Mouse (Mus musculus) MEL (cell line): Measurements from ENCODE around the gene Ptprq. TPM values are rescaled to one million over a fixed set of nuclear protein-coding genes. Genes with fewer than 3 reads are reported as not detected.

Experiments
- DNase-seq: peaks from one replicate; pipeline ENCODE4 v3.0.0; 2011; ENCODE audit warnings: low read depth, low spot score
- H3K27ac ChIP-seq: 2 replicates; pipeline ENCODE4 v1.5.1; 2012; ENCODE audit warnings: low read depth, mild to moderate bottlenecking, control low read depth, low read length, moderate library complexity; ENCODE audit not compliant: control insufficient read depth
- H3K27me3 ChIP-seq, 2 experiments: fragments of 150-350 bp in 1 of 2; sonication (generic) in 1 of 2; 2 replicates each; pipeline ENCODE4 v1.6.1; 2012; ENCODE audit warnings: low read length in 2 of 2, mild to moderate bottlenecking in 2 of 2, improper control_type of control experiment in 1 of 2, moderate library complexity in 1 of 2; ENCODE audit not compliant: insufficient read depth in 2 of 2, control insufficient read depth in 1 of 2
- H3K36me3 ChIP-seq, 2 experiments: 2 replicates each; pipeline ENCODE4 v1.6.1; 2012 to 2014; ENCODE audit warnings: low read length in 2 of 2, improper control_type of control experiment in 1 of 2, inconsistent platforms in 1 of 2, mild to moderate bottlenecking in 1 of 2; ENCODE audit not compliant: insufficient read depth in 2 of 2, control insufficient read depth in 1 of 2
- H3K4me1 ChIP-seq, 2 experiments: fragments of 150-350 bp in 1 of 2; sonication (generic) in 1 of 2; 2 replicates each; pipeline ENCODE4 v1.6.1; 2012; ENCODE audit warnings: low read length in 2 of 2, improper control_type of control experiment in 1 of 2, mild to moderate bottlenecking in 1 of 2; ENCODE audit not compliant: insufficient read depth in 2 of 2, control insufficient read depth in 1 of 2
- H3K4me3 ChIP-seq, 2 experiments: fragments of 150-350 bp in 1 of 2; sonication (generic) in 1 of 2; 2 replicates each; pipeline ENCODE4 v1.5.1; 2012; ENCODE audit warnings: low read depth in 2 of 2, low read length in 2 of 2, mild to moderate bottlenecking in 2 of 2, moderate library complexity in 2 of 2, control low read depth in 1 of 2, improper control_type of control experiment in 1 of 2; ENCODE audit not compliant: control insufficient read depth in 1 of 2, insufficient read depth in 1 of 2
- H3K79me2 ChIP-seq: 2 replicates; pipeline ENCODE4 v1.6.1; 2012; ENCODE audit warnings: mild to moderate bottlenecking, low read length, moderate library complexity; ENCODE audit not compliant: control insufficient read depth, poor library complexity, insufficient read depth
- H3K9ac ChIP-seq: 2 replicates; pipeline ENCODE4 v1.6.1; 2012; ENCODE audit warnings: low read depth, mild to moderate bottlenecking, control low read depth, low read length, moderate library complexity; ENCODE audit not compliant: control insufficient read depth, poor library complexity, severe bottlenecking
- H3K9me3 ChIP-seq: fragments of 150-350 bp; sonication (generic); replicated peaks from 2 replicates; pipeline ENCODE4 v1.6.1; 2012; ENCODE audit warnings: mild to moderate bottlenecking, low read length, improper control_type of control experiment, moderate library complexity; ENCODE audit not compliant: insufficient read depth
- CHD2 ChIP-seq: IDR thresholded peaks from 2 replicates; pipeline ENCODE4 v1.6.1; 2011; ENCODE audit warnings: low read length, improper control_type of control experiment
- CTCF ChIP-seq, 3 experiments: IDR thresholded peaks in 2 of 3; conservative IDR thresholded peaks in 1 of 3; 2 replicates each; pipeline ENCODE4 v1.5.1; 2011 to 2012; ENCODE audit warnings: low read length in 3 of 3, low read depth in 2 of 3, mild to moderate bottlenecking in 2 of 3, improper control_type of control experiment in 1 of 3, inconsistent platforms in 1 of 3, mixed read lengths in 1 of 3, moderate library complexity in 1 of 3; ENCODE audit not compliant: control insufficient read depth in 1 of 3, insufficient read depth in 1 of 3, poor library complexity in 1 of 3, severe bottlenecking in 1 of 3
- E2F4 ChIP-seq: IDR thresholded peaks from 2 replicates; pipeline ENCODE4 v1.6.1; 2011; ENCODE audit warnings: low read depth, low read length, improper control_type of control experiment, borderline replicate concordance
- ELF1 ChIP-seq: IDR thresholded peaks from 2 replicates; pipeline ENCODE4 v1.6.1; 2014; ENCODE audit warnings: low read depth, mild to moderate bottlenecking, inconsistent platforms, low read length, improper control_type of control experiment, moderate library complexity
- EP300 ChIP-seq, 2 experiments: IDR thresholded peaks; 2 replicates each; pipeline ENCODE4 v1.6.1; 2011; ENCODE audit warnings: improper control_type of control experiment in 2 of 2, low read length in 2 of 2, low read depth in 1 of 2, mild to moderate bottlenecking in 1 of 2
- ETS1 ChIP-seq: IDR thresholded peaks from 2 replicates; pipeline ENCODE4 v1.6.1; 2012; ENCODE audit warnings: low read depth, mild to moderate bottlenecking, inconsistent platforms, low read length, improper control_type of control experiment, moderate library complexity
- GABPA ChIP-seq: IDR thresholded peaks from 2 replicates; pipeline ENCODE4 v1.6.1; 2012; ENCODE audit warnings: low read depth, mild to moderate bottlenecking, inconsistent platforms, low read length, improper control_type of control experiment, moderate library complexity
- JUND ChIP-seq: IDR thresholded peaks from 2 replicates; pipeline ENCODE4 v1.6.1; 2011; ENCODE audit warnings: low read depth, mild to moderate bottlenecking, improper control_type of control experiment, low read length
- MAFK ChIP-seq: IDR thresholded peaks from 2 replicates; pipeline ENCODE4 v1.6.1; 2011; ENCODE audit warnings: low read depth, mild to moderate bottlenecking, low read length, improper control_type of control experiment, borderline replicate concordance
- MAZ ChIP-seq: IDR thresholded peaks from 2 replicates; pipeline ENCODE4 v1.6.1; 2012; ENCODE audit warnings: low read depth, mild to moderate bottlenecking, inconsistent platforms, low read length, improper control_type of control experiment
- MYB ChIP-seq: IDR thresholded peaks from 2 replicates; pipeline ENCODE4 v1.6.1; 2011; ENCODE audit warnings: mild to moderate bottlenecking, low read depth, low read length, improper control_type of control experiment
- MYC ChIP-seq: IDR thresholded peaks from 2 replicates; pipeline ENCODE4 v1.6.1; 2011; ENCODE audit warnings: low read depth, mild to moderate bottlenecking, low read length, improper control_type of control experiment, moderate library complexity
- NRF1 ChIP-seq: IDR thresholded peaks from 2 replicates; pipeline ENCODE4 v1.6.1; 2014; ENCODE audit warnings: low read depth, mild to moderate bottlenecking, inconsistent platforms, low read length, improper control_type of control experiment, moderate library complexity; ENCODE audit not compliant: poor library complexity, insufficient read depth, severe bottlenecking
- POLR2AphosphoS5 ChIP-seq: IDR thresholded peaks from 2 replicates; pipeline ENCODE4 v1.6.1; 2012; ENCODE audit warnings: low read depth, borderline replicate concordance, mild to moderate bottlenecking, inconsistent platforms, low read length, moderate library complexity, mixed read lengths
- SMC3 ChIP-seq: IDR thresholded peaks from 2 replicates; pipeline ENCODE4 v1.6.1; 2011; ENCODE audit warnings: low read depth, low read length, improper control_type of control experiment
- TBP ChIP-seq: IDR thresholded peaks from 2 replicates; pipeline ENCODE4 v1.8.0; 2011; ENCODE audit warnings: low read depth, low read length, improper control_type of control experiment
- USF2 ChIP-seq, 2 experiments: IDR thresholded peaks; 2 replicates each; pipeline ENCODE4 v1.6.1; 2011 to 2012; ENCODE audit warnings: improper control_type of control experiment in 2 of 2, low read length in 2 of 2, borderline replicate concordance in 1 of 2, inconsistent platforms in 1 of 2, low read depth in 1 of 2, mild to moderate bottlenecking in 1 of 2; ENCODE audit not compliant: insufficient read depth in 1 of 2
- ZC3H11A ChIP-seq: IDR thresholded peaks from 2 replicates; pipeline ENCODE4 v1.6.1; 2012; ENCODE audit warnings: low read depth, mild to moderate bottlenecking, inconsistent platforms, low read length, improper control_type of control experiment
- ZKSCAN1 ChIP-seq: IDR thresholded peaks from 2 replicates; pipeline ENCODE4 v1.6.1; 2012; ENCODE audit warnings: low read depth, mild to moderate bottlenecking, inconsistent platforms, low read length, improper control_type of control experiment, moderate library complexity
- ZNF384 ChIP-seq: IDR thresholded peaks from 2 replicates; pipeline ENCODE4 v1.6.1; 2012; ENCODE audit warnings: low read depth, mild to moderate bottlenecking, inconsistent platforms, low read length, improper control_type of control experiment
- polyA plus RNA-seq, 2 experiments: library from polyadenylated mRNA; stranded (reverse) in 1 of 2; unstranded in 1 of 2; fragments of >175 nt in 1 of 2; fragments of >200 nt in 1 of 2; gene quantifications; 2 replicates each; pipeline versions ENCODE4 v1.2.1 to v1.2.4; 2012; ENCODE audit warnings: low replicate concordance in 2 of 2, low read depth in 1 of 2; ENCODE audit not compliant: insufficient read length in 2 of 2, insufficient read depth in 1 of 2, missing spikeins in 1 of 2
- total RNA-seq: library from RNA; depleted of rRNA; stranded (reverse); fragments of 300-350 nt; gene quantifications from 2 replicates; pipeline ENCODE4 v1.2.3, GENCODE M21; 2012

Ptprq gene
- total and polyA plus RNA-seq, 3 experiments = not detected

DNA sequence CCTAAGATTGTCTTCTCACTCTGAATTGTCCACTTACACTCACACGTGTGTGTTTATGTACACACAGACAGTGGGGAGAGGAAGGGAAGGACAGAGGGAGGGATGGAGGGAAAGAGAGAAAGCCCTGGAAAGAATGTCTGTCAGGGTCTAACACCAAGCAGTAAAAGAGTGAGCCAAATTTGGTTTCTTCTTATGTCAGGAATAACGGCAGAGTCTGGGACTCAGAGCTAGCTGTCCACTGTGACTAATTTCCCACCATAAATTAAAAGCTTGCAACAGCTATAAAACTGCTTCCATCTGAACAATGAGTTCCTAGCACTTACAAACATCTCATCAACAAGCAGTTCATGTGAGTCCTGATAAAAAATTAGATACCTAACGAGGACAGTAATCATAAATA lies 91.7 kb downstream of the Ptprq start:
- no peaks in the 10 kb centered on the region for H3K4me1 ChIP-seq
- H3K79me2 ChIP-seq = no peaks in the 10 kb centered on the region
- H3K36me3 ChIP-seq = no peaks in the 10 kb centered on the region
- no peak overlapping the region for H3K4me3 ChIP-seq
- no peak overlapping the region for H3K27ac ChIP-seq
- H3K9me3 ChIP-seq = no peaks in the 10 kb centered on the region
- no peak for TF ChIP-seq USF2 (IDR thresholded peaks at IDR 0.05; ENCODE audit: borderline replicate concordance in 1 of 2, insufficient read depth in 1 of 2, low read depth in 1 of 2, low read length in 2 of 2)
- TF ChIP-seq MYB = no peak
- no peak for TF ChIP-seq MYC
- no peak for TF ChIP-seq TBP
- TF ChIP-seq NRF1 = no peak
- TF ChIP-seq ZNF384 = no peak
- no peak for TF ChIP-seq POLR2AphosphoS5
- TF ChIP-seq E2F4 = no peak
- no peak for TF ChIP-seq CTCF (IDR thresholded peaks at IDR 0.05 in 2 of 3, conservative IDR thresholded peaks at IDR 0.05 in 1 of 3; ENCODE audit: control insufficient read depth in 1 of 3, insufficient read depth in 1 of 3, low read depth in 2 of 3, low read length in 3 of 3, poor library complexity in 1 of 3, severe bottlenecking in 1 of 3)
- no peak for TF ChIP-seq GABPA
- TF ChIP-seq CHD2 = no peak
- no peak for TF ChIP-seq ELF1
- TF ChIP-seq MAZ = no peak
- TF ChIP-seq, all 39 proteins: peak for 0
- no peak for DNase-seq
- Histone ChIP-seq H3K27me3 (no peaks in the 10 kb centered on the region), H3K9ac (no peak overlapping the region)

DNA sequence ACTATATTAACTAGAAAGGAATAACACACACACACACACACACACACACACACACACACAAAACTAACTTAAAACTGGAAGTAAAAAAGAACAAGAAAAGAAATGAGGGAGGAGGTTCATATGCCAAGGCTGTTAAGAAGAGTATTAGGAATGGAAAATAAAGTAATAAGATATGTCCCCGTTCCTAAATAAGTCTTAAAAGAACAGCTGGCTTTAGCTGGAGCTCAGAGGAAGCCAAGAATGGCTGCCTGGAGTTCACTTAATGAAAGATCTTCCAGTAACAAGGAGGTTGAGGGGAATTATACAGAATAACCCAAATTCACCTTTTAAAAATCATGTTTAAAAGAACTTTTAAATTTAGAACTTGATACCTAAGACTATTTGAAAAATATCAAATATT lies 93.2 kb downstream of the Ptprq start:
- DNase-seq = no peak
- no peaks in the 10 kb centered on the region for H3K27me3 ChIP-seq
- H3K36me3 ChIP-seq = no peaks in the 10 kb centered on the region
- H3K4me1 ChIP-seq = no peaks in the 10 kb centered on the region
- no peaks in the 10 kb centered on the region for H3K9me3 ChIP-seq
- H3K4me3 ChIP-seq = no peak overlapping the region
- H3K27ac ChIP-seq = no peak overlapping the region
- H3K9ac ChIP-seq = no peak overlapping the region
- TF ChIP-seq ZC3H11A (no peak), E2F4 (no peak), MAZ (no peak), MAFK (no peak), ZKSCAN1 (no peak), EP300 (IDR thresholded peaks at IDR 0.05; ENCODE audit: low read depth in 1 of 2, low read length in 2 of 2) (no peak), CHD2 (no peak), TBP (no peak), ETS1 (no peak), NRF1 (no peak), POLR2AphosphoS5 (no peak), JUND (no peak), SMC3 (no peak)
- no peaks in the 10 kb centered on the region for H3K79me2 ChIP-seq
